Mouse (Mus musculus): ENCODE measurements around the gene Mmp20.

The Mmp20 gene

DNA sequence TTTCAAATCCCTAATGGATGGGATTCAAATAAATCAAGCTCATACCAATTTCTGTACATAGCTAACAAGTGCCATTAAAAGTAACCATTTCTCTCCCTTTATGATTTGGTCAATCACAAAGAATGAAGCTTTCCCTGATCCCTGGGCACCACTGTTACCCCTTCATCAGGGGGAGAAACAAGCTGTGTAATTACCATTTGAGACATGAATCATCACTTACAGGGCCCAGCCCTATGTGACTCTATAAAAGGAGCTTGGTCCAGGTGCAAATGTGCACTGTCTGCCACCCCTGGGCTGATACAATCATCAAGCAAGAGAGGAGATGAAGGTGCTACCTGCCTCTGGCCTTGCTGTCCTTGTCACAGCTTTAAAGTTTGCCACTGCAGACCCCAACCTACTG is at the start of gene Mmp20:
TSS of gene Mmp20 (plus strand) at position 301 of the 400 bp plus-strand sequence.
- in situ Hi-C loops (cut with MboI, MseI), result no loop called here

GRCm38 (mm10) chr9:7590063-7590462 is 38.0 kb upstream of the Mmp20 start:
- in situ Hi-C loops (cut with MboI, MseI), result no loop called here

GRCm38 (mm10) chr9:7593272-7593812 is 34.7 kb upstream of the Mmp20 start:
- in situ Hi-C loops (cut with MboI, MseI), result no loop called here

DNA sequence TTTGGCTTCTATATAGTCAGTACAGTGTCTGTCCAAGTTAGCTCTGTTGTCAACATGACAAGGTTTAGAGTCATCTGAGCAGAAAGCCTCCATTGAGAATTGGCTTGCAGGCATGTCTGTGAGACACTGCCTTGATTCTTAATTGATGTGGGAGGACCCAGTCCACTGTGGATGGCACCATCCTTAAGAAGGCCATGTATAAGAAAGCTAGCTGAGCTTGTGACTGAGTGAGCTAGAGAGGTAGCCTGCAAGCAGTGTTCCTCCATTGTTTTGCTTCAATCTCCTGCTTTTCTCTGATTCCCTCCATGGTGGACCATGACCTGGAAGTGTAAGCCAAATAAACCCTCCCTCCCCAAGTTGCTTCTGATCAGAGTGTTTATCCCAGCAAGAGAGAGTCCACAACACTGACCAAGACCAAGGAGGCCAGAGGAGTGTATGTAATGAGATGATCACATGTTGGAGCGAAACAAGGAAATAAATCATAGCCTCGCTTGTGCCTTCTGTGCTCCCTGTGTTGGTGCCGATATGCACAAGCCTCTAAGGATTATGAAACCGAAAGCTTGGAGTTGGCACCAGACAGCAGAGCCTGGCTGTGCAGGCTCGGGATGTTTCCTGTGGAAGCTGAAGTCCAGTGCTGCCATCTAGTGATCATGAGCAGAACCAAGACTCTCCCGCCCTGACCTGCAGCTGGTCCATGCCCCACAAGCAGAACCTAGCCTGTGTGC is 33.1 kb upstream of the Mmp20 start:
- in situ Hi-C loops (cut with MboI, MseI), result loop anchor here (5.0 kb wide), 1 partner anchor 383 kb away; no protein-coding TSS in a partner anchor

GRCm38 (mm10) chr9:7602982-7603742 is 24.9 kb upstream of the Mmp20 start:
- in situ Hi-C loops (cut with MboI, MseI), result loop anchor here (5.0 kb wide), 1 partner anchor 294 kb away; no protein-coding TSS in a partner anchor

GRCm38 (mm10) chr9:7604005-7604404 is 24.0 kb upstream of the Mmp20 start:
- in situ Hi-C loops (cut with MboI, MseI), result loop anchor here (5.0 kb wide), 1 partner anchor 293 kb away; no protein-coding TSS in a partner anchor

- in situ Hi-C loops (cut with MboI, MseI), result no loop called here
Observed at GRCm38 (mm10) chr9:7605638-7606037, 22.4 kb upstream of the Mmp20 start.

- in situ Hi-C loops (cut with MboI, MseI), result no loop called here
Observed at GRCm38 (mm10) chr9:7622582-7622981, 5.4 kb upstream of the Mmp20 start.

GRCm38 (mm10) chr9:7633936-7634335 is 5.9 kb downstream of the Mmp20 start:
- in situ Hi-C loops (cut with MboI, MseI), result loop anchor here (5.0 kb wide), 1 partner anchor 72 kb away; no protein-coding TSS in a partner anchor

GRCm38 (mm10) chr9:7647901-7648300 is 19.9 kb downstream of the Mmp20 start:
- in situ Hi-C loops (cut with MboI, MseI), result no loop called here

- in situ Hi-C loops (cut with MboI, MseI), result no loop called here
Observed at GRCm38 (mm10) chr9:7650397-7651180, 22.6 kb downstream of the Mmp20 start.

DNA sequence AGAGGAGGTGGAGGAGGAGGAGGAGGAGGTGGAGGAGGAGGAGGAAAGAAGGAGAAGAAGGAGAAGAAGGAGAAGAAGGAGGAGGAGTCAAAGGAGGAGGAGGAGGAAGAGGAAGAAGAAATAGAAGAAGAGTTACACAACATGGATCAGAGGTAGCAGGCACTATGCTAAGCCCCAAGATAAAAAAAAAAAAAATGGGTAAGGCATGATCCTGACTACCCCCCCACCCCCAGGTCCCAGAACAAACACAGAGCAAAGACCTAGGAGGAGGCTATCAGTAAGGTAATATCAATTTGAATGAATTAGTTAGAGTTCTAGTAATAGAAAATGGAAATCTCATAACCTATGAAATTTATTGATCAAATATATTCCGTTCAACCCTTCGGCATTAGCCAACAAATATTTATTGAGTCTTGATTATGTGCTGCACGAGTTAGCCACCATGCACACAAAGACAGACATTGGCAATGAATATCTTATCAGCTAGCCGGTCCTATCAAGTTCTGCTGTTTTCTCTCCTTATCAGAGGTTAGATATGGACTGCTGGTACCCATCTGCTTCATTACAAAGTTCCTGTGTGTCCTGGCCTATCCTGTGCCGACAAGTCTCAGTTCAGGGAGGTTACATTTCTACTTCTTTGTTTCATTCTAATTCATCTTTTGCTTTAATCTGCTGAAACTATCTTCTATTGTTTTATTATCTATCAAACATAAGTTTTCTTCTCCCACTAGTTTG is 24.5 kb downstream of the Mmp20 start:
- in situ Hi-C loops (cut with MboI, MseI), result no loop called here

DNA sequence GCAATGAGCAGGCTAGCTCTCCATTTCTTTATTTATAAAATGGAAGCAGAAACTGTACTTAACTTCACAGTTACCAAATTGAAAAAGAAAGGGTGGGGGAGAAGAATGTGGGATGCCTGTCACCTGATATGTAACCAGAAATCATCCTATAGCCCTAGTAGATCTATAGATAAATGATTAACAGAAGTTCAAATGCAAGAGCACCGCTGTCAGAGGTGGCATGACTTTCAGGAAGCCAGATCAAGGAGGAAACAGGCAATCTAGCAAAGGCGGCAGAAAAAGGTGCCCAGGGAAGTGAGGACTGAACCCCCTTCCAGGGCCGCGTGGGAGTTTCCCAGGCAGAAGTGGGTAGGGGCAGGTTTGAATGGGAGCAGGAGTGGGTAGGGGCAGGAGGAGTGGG is 29.9 kb downstream of the Mmp20 start:
- in situ Hi-C loops (cut with MboI, MseI), result no loop called here

- in situ Hi-C loops (cut with MboI, MseI), result no loop called here
Observed at GRCm38 (mm10) chr9:7659469-7660020, 31.5 kb downstream of the Mmp20 start.

- in situ Hi-C loops (cut with MboI, MseI), result no loop called here
Observed at GRCm38 (mm10) chr9:7661371-7661770, 33.3 kb downstream of the Mmp20 start.

- in situ Hi-C loops (cut with MboI, MseI), result no loop called here
Observed at GRCm38 (mm10) chr9:7669674-7670073, 41.6 kb downstream of the Mmp20 start.

- in situ Hi-C loops (cut with MboI, MseI), result no loop called here
Observed at GRCm38 (mm10) chr9:7672985-7673384, 45.0 kb downstream of the Mmp20 start.

GRCm38 (mm10) chr9:7678154-7678837 is 50.3 kb downstream of the Mmp20 start:
- in situ Hi-C loops (cut with MboI, MseI), result no loop called here

DNA sequence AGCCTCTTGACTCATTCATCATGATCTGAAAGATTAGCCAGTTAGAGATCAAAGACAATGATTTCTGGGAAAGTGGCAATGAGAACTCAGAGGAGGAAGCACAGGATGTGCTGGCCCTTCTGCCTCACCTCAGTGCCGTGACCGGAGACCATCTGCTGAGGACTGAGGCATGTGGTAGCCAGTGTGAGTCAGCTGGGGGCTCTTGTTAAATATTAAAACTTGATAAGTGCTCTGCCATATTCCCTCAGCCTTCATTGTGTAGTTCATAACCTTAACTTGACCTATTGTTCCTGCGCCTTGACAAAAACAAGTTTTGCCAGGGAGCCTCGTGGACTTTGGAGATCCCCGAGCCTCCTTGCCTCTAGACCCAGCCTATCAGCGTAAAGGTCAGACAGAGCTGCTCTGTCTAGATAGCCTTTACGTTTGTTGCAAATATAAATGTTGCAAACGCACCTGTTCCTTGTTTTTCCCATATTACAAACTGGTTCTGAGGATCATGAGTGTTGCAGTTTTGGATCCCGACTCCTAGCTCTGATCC is 54.1 kb downstream of the Mmp20 start:
- in situ Hi-C loops (cut with MboI, MseI), result no loop called here

- in situ Hi-C loops (cut with MboI, MseI), result no loop called here
Observed at GRCm38 (mm10) chr9:7686024-7686423, 58.0 kb downstream of the Mmp20 start.

Measured in T-helper 1 cell (primary cell).